Mouse (Mus musculus) skeletal muscle tissue, adult 2 months (tissue): ENCODE data around the gene Cacna1c.

Source experiments
- DNase-seq: peaks from one replicate; pipeline ENCODE4 v3.0.0-alpha.2; 2012; ENCODE audit warnings: low read depth, low spot score

The Cacna1c gene

DNA sequence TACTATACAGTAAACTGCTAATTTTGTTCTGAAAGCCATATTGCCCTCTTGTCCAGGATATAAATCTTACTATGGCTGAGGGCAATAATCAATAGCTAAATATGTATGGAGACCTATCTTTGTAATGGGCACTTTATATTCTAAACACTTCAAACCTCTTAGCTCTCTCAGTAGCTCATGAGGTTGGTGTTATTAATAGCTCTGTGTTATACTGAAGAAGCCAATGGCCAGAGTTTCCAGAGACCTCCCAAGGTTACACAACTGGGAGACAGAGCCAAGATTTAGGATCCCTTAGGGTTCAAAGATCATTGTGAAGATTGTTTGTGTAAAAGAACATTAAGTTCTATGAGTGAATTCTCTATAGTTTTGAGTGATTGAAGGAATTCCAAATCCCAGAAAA, 30.5 kb downstream of the Cacna1c start:
- no peak for DNase-seq

DNA sequence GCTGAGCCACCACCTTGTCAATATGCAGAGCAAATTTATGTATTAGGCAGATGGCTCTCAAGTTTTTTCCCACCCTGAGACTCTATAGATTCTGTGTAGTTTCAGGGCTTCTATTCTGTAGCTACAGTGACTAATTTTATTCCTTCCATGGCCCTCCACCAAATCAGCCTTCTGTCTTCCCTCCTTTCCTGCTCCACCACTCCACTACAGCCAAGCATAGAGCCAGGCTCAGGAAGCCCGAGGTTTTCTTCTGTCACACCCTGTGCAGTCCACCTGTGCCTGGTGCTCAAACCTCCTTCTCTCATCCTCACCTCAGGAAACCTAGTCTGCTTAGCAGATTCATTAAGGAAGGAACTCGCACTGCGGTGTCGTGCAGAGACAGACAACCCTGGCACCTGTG, 51.1 kb downstream of the Cacna1c start:
- DNase-seq: no peak

DNA sequence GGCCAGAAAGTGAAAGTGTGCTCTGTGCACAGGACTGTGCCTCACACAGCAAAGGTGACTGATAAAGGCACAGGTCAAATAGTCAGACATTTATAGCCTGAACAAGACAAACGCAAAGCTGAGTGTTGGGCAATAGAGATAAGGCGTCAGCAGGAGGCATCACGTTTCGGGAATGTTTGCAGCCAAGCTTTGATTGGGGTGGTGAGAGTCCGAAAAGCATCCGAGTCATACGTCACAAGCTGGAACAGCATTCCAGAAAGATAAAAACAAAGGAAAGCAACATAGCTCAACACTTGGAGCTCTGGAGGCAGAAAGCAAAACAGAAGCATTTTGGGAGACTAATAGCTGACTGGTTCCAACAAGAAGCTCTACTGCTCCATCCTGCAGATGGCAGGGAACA, 56.7 kb downstream of the Cacna1c start:
- DNase-seq: no peak

DNA sequence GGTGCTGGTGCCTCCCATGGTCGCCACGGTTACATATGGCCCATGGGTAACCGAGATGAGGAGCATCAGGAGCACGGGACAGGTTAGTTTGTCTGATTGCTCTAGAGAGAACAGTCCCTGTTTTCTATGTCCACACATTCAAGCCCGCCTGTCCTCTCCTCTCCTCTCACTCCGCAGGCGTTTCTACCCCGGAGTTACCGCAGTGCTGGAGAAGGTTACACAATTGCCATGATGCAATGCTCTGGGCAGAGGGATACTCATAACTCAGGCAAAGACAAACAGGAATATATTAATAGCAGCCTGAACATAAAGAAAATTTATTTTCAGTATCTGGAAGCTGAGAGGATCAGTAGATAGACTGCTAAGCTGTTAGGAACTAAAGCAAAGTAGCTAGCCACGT, 58.5 kb downstream of the Cacna1c start:
- no peak for DNase-seq

DNA sequence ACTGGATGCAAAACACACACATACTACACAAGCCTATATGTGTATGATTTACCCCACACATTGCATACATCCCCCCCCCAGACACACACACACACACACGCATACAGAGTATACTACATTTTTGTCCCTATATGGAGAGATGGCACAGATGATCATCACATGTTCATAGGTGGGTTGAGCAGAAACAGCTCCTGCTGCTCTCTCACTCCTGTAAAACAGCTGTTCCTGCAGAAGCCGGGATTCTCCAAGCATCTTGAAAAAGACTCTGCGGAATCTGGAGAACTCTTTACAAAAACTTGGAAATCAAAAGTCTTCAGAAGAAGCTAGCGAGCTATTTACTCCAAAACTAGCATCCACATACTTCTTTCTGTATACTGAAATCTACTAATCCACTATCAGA, 63.4 kb downstream of the Cacna1c start:
- DNase-seq: no peak

DNA sequence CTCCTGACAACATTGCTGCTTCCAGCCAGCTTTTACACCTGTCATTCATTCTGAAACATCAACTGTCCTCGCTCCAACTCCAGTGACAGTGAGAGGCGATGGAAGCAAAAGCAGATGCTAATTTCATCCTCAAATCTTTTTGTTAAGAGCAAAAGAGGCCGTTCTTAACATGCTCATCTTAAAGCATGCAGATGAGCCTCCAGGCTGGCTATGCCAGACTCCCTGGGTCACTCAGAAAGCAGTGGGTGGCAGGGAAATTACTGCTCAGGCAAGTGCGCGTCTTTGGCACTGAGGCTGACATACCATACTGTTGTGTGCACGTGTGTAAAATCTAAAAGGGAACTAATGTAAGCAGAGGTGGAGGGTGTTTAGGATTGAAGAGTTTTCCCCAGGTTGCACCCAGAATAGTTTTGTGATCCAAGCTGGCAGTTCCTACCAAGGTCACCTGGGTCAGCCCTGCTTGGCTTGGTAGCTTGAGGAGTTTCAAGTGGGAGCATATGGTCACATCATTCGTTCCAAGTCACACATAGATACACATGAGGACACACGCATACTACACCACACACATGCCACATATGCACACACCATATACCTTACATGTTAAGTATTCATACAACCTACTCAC, 64.0 kb downstream of the Cacna1c start:
- no peak for DNase-seq

DNA sequence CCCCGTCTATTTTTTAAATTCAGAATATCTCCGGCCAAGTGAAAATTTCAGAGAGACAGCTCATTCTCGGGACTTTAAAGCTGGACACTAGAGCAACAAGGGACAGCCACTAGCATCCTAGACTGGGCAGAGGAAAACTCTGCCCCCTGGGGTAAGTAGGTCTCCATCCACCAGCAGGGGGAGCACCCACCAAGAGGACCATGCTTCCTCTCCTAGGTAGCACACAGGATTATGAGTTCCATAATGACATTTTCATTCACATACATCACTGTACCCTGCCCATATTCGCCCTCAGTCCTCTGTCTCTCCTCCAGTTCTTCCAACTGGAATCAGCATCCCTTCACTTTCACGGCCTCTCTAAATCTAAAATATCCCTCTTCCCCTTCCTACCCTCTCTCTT, 66.6 kb downstream of the Cacna1c start:
- DNase-seq: no peak

DNA sequence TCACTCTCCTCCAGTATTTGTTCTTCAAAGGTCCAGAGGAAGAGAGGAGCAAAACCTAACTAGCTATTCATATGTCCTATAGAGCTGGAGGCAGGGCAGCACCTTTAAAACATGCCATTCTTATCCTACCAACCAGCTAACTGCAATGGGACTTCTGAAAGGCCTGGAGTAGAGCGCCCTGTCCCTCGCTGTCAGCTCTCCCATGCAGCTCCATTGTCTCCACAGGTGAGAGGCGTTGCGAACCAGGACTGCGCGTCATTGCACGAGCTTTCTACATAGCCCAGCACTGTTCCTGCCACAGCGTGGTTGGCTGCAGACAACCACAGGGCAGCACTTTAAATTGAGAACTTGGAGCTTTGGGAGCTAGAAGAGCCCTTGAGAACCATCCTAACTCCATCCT, 67.7 kb downstream of the Cacna1c start:
- no peak for DNase-seq

DNA sequence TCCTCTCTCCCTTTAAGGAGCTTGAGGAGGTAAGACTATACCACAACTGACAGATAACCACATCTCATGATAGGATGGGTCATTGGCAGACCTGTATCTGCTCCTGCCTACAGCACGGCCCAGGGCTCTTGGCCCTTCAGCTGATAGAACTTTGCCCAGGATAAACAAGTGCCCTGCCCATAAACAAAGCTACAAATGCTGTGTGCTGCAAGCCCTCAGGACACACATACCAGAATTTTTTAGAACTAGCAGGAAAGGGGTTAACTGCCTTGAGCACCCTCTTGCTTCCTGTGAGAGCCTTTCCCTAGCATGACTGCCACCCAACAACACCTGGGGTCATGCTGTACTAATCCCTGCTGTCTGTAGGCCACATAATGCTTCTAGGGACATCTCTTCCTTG, 68.1 kb downstream of the Cacna1c start:
- no peak for DNase-seq

DNA sequence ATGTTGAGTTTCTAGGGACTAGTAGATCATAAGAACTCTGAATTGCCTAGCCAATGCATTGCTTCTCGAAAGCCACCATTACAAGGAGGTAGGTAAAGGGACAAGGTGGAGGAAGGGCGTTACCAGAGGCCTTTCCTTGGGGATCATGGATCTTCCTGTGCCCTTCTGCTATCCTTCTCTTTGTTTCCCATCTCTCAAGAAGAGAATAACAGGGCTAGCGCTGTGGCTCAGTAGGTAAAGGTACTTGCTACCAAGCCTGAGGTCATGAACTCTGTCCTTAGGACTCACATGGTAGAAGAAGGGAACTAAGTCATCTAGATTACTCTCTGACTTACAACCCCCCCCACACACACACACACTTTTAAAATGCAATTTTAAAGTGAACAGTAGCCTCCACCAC, 69.2 kb downstream of the Cacna1c start:
- no peak for DNase-seq

DNA sequence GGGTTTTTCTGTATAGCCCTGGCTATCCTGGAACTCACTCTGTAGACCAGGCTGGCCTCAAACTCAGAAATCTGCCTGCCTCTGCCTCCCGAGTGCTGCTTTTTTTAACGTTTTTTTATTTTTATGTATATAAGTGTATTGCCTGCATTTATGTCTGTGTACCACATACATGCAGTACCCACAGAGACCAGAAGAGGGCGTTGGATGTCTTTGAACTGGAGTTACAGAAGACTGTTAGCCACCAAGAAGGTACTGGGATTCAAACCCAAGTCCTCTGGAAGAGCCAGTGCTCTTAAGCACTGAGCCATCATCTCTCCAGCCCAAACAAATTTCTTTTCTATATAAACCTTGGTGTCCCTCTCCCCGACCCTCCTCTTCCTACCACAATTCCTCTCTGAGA, 77.8 kb downstream of the Cacna1c start:
- DNase-seq: no peak

DNA sequence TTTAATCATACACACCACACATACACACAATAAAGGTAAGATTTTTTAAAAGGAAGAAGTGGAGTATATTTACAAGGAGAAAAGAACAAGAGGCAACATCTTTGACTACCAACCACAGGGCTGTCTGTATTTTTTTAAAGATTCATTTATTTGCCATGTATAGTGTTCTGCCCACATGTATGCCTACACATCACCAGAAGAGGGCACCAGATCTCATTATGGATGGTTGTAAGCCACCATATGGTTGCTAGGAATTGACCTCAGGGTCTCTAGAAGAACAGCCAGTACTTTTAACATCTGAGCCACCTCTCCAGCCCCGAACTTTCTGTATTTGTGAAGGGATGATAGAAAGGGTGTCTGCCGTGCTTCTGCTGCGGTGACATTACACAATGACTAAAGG, 79.9 kb downstream of the Cacna1c start:
- no peak for DNase-seq

DNA sequence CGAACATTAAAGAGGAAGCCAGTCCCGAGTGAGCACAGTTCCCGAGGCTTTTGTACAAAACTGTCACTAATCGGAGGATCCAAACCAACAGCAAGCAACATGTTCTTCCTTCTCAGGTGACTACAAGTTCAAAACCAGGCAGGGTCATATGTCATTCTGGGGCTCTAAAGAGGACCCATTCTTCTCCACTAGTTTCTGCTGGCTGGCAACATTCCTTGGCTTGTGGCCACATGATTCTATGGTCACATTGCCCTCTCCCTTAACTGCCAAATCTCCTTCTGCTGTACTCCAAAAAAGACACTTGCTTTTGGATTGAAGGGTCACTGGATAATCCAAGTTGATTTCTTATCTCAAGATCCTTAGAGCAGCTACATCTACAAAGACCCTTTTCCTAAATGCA, 82.9 kb downstream of the Cacna1c start:
- no peak for DNase-seq

DNA sequence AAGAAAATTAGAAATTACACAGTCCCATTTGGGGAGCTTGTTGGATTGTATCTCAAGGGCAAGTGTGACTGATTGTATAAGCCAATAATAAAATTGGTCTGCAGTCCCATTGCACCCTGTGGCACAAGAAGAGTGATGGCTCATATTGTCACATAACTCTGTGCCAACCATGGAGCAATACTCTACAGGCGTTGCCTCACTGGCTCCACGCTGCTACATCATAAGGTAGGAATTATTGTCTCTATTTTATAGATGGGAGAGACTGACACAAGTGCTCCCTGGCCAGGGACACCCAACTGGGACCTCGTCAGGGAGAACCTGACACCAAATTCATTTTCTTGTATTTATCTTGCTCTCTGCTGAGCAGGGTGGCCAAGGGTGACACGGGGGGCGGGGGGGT, 85.8 kb downstream of the Cacna1c start:
- DNase-seq: no peak

DNA sequence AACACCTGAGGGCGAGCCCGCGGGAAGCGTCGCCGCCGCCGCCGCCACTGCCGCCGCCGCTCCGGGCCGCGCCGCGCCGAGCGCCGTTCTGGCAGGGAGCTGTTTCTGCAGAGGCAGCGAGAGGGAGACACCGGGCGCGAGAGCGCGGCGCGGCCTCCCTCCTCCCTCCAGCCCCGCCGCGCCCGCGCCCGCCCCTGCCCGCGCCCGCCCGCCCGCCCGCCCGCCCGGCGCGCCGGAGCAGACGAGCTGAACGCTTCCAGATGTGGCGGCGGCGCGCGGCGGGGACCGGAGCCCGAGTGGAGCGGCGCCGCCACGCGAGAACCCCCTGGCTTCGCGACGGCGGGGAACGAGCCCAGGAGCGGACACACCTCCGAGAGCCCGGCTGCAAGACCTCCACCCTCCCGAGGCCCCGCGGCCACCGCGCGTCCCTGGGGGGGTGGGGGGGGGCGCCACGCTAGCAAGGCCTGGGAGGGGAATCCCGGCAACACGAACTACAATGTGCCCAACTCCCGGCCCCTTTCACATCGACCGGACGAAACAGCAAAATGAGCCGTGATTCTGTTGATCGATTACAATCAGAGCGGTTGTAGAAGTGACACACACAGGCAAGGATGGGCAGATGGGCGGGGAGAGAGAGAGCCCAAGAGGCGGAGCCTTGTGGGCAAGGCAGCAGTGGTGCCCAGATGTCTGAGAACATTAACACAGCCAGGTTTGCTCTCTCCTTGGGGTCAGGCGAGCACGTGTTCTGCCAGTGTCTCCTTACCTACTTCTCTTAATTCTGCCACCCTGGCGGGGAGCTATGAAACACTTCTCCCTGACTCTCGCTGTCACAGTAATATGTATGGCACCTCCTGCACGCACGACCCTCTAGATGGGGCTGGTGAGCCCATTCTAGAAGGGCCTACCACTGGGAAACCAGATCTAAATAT, 87.5 kb downstream of the Cacna1c start:
- no peak for DNase-seq

DNA sequence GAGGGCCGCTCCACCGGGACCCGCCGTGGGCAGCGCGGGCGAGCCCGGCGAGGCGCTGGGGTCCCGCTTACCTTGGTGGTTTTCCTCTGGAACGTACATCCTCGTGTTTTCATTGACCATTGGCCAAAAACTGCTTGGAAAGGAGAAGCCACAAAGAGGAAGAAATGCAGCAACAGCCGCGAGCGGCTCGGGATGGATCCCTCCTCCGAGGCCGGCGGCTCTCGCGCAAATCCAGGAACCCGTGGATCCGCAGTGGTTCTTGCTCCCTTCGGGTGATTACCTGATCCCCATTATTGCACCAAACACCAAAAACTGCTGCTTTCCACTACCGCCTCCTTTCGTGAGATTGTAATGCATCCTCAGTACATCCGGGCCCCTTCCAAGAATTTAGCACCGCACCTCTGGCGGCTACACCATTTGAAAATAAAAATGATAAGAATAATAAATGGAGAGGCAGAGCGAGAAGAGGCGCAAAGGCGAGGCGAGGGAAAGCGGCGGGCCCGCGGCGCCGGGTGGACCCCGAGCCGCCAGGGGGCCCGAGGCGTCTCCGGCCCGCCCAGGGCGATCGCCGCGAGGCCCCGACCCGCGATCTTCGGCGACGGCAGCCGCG, 88.3 kb downstream of the Cacna1c start:
- no peak for DNase-seq

DNA sequence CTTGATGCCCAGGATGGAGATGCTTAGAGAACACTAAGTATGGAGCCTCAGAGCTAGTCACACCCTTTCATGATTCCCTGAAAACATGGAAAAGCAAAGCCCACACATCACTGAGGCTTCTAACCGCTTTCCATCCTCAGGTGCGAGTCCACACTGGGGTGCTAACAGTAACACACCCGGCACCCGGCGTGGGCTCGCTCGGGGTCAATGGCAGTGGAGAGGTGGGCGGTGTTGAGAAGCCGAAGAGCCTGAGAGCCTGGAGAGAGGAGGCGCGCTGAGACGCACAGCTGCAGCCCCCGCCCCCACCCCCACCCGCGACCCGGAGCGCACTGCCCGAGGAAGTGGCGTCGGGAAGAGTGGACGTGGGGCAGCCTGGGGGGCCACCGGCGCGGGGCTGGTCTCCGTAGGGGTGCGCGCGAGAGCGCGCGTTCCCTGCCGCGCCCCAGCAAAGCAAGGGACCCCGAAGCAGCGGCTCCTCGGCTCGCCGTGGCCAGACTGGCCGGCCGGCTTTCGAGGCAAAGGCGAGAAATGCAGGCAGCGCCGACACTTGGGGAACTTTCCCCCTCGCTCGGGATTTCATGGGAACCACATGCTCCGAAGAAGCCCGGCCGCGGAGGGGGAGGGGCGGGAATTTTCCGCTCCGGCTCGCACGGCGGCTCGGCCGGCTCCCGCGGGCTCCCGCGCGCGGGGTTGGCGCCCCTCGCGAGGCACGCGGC, 88.9 kb downstream of the Cacna1c start:
- no peak for DNase-seq

DNA sequence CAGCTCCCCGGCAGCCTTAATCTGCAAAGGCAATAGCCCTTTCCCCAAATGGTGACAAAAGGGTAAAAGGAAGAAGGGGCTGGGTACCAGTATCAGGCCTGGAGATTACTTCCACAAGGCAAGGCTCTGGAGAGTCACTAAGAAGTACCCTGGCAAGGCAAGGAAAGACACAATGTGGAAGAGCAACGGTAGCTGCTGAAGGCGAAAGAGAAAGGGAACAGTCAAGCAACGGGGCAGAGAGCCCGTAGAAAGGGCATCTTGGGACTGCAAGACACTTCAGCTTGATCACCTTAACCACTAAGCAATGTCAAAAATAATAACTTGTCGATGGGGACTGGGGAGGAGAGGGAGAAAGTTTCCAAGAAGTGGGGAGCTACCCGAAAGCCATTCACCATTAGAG, 89.5 kb downstream of the Cacna1c start:
- no peak for DNase-seq

DNA sequence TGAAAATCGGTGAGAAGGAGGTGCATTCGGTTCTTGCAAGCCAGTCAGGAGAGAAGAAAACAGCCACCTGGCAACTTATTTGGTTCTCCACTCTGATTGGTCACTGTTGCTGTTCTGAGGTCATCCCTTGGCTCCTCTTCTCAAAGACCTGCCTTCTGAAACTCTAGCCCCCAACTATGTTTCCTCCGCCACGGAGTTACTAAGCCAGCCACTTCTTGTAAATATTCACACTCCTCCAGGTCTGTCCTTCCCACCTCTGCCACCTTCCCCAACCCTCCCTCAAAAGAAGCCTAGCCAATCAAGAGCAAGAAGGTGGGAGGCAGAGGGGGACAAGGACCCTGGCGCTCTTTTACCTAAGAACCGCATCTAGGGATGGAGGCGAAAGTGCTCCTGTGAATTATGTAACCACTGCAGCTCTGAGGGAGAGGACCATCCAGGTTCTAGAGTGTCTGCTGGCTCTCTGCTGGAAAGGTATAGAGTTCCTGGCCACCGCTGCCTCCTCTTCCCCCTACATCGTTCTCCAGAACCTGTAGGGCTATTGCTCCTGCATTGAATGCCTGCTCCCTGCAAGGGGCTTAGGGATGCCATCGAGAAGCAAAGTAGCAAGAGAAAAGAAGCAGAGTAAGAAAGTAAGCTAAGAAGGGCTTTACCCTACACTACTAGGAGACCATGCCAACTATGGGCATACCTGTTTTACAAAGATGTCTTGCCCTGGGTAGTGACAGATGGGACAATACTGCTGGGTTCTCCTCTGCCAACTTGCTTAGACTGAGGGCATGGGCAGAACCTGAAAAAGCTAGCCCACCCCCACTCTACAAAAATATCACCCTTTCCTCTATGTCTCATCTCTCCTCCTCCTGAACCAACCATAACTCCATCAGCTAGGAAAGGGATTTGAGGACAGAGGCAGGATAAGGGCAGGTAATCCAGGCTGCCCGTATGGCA, 90.3 kb downstream of the Cacna1c start:
- no peak for DNase-seq

DNA sequence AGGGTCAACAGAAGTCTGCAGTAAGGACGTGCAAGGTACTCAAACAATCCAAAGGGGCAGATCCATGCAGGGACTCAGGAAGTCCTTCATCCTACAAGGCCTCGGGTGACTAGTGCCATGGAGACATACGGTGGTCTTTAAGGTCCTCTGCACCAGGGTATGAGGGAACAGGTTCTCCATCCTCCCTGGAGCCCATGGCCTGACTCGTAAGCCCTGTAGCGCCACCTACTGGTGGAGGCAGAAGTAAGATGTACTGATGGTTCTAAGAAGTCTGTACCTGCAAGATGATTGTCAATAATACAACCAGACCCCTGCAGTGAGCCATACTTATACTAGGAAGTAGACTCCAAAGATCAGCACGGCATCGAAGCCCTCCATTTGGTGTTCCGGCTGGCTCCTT, 92.0 kb downstream of the Cacna1c start:
- DNase-seq: peak; percentile 72

DNA sequence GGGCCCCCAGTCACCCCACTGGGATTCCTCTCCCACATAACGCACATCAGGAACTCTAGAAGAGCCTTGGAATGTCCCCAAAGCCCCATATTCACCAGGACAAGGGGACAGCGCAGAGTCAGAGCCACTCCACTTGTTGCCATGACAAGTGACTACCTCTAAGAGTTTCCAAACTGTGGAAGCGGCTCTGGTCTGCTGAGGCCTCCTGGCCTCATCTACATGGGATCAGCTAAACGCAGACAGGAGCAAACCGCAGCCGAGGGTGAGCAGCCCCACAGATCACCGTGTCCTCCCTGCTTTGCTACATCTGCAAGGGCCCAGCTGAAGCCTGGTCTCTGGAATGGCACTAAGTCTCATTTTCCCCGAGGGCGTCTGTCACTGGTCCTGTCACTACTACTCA, 93.3 kb downstream of the Cacna1c start:
- DNase-seq: no peak
